Mouse (Mus musculus): ENCODE results near the gene Mob3a.
A peak's percentile ranks its signal among the peaks of the same experiment; 100 is the strongest.

Mob3a gene

GRCm38 (mm10) chr10:80701721-80702535 lies at the start of gene Mob3a, which contains the start of gene Izumo4:
TSS of gene Mob3a (minus strand) at chr10:80701977.
TSS of gene Izumo4 (plus strand) at chr10:80702184.
- peak; percentile 98 for DNase-seq (ENCODE audit: low read depth)

- DNase-seq (ENCODE audit: low read depth) = no peak
Measured at GRCm38 (mm10) chr10:80751188-80751832, 49.5 kb upstream of the Mob3a start.

- DNase-seq (ENCODE audit: low read depth) = peak; percentile 78
Measured at GRCm38 (mm10) chr10:80748609-80749008, 46.8 kb upstream of the Mob3a start.

GRCm38 (mm10) chr10:80747410-80747809 lies 45.6 kb upstream of the Mob3a start:
- no peak for DNase-seq (ENCODE audit: low read depth)

- DNase-seq (ENCODE audit: low read depth) = peak; percentile 62
Measured at GRCm38 (mm10) chr10:80744262-80744661, 42.5 kb upstream of the Mob3a start.

GRCm38 (mm10) chr10:80742180-80742978 lies 40.6 kb upstream of the Mob3a start, which contains the start of gene Ap3d1:
TSS of gene Ap3d1 (minus strand) at chr10:80742264.
- peak; percentile 99 for DNase-seq (ENCODE audit: low read depth)

- no peak for DNase-seq (ENCODE audit: low read depth)
Measured at GRCm38 (mm10) chr10:80741634-80742179, 39.9 kb upstream of the Mob3a start.

GRCm38 (mm10) chr10:80741146-80741545 lies 39.4 kb upstream of the Mob3a start:
- DNase-seq (ENCODE audit: low read depth) = no peak

GRCm38 (mm10) chr10:80738657-80739056 lies 36.9 kb upstream of the Mob3a start:
- no peak for DNase-seq (ENCODE audit: low read depth)

GRCm38 (mm10) chr10:80736731-80737130 lies 35.0 kb upstream of the Mob3a start:
- no peak for DNase-seq (ENCODE audit: low read depth)

- no peak for DNase-seq (ENCODE audit: low read depth)
Measured at GRCm38 (mm10) chr10:80732611-80733101, 30.9 kb upstream of the Mob3a start.

GRCm38 (mm10) chr10:80727369-80728127 lies 25.8 kb upstream of the Mob3a start:
- DNase-seq (ENCODE audit: low read depth) = no peak

- no peak for DNase-seq (ENCODE audit: low read depth)
Measured at GRCm38 (mm10) chr10:80717281-80717680, 15.5 kb upstream of the Mob3a start.

- DNase-seq (ENCODE audit: low read depth) = no peak
Measured at GRCm38 (mm10) chr10:80710834-80711233, 9.1 kb upstream of the Mob3a start.

GRCm38 (mm10) chr10:80705479-80705878 lies 3.7 kb upstream of the Mob3a start:
- DNase-seq (ENCODE audit: low read depth) = no peak

- no peak for DNase-seq (ENCODE audit: low read depth)
Measured at GRCm38 (mm10) chr10:80705033-80705432, 3.3 kb upstream of the Mob3a start.

GRCm38 (mm10) chr10:80704418-80704817 lies 2.6 kb upstream of the Mob3a start:
- DNase-seq (ENCODE audit: low read depth) = no peak

- DNase-seq (ENCODE audit: low read depth) = no peak
Measured at GRCm38 (mm10) chr10:80703643-80704042, 1.9 kb upstream of the Mob3a start.

- peak; percentile 90 for DNase-seq (ENCODE audit: low read depth)
Measured at GRCm38 (mm10) chr10:80702536-80703390, 986 bp upstream of the Mob3a start.

- no peak for DNase-seq (ENCODE audit: low read depth)
Measured at GRCm38 (mm10) chr10:80700732-80701131, 1.0 kb downstream of the Mob3a start.
